Mouse (Mus musculus) bone marrow, adult 2 months (tissue): ENCODE measurements around the gene Cyp2f2.

Source experiments
- CTCF ChIP-seq: fragments of 200-500 bp; IDR thresholded peaks from 2 replicates; pipeline ENCODE4 v1.5.1; 2011; ENCODE audit warnings: low read length, control low read depth; ENCODE audit not compliant: control insufficient read depth, insufficient read depth
- POLR2A ChIP-seq: fragments of 200-500 bp; IDR thresholded peaks from 2 replicates; pipeline ENCODE4 v1.6.1; 2011; ENCODE audit warnings: low read depth, mild to moderate bottlenecking, control low read depth, low read length, borderline replicate concordance; ENCODE audit not compliant: control insufficient read depth

GRCm38 (mm10) chr7:27153205-27153764 lies 33.6 kb downstream of the Cyp2f2 start, which contains the start of gene Cyp2t4:
- no peak for TF ChIP-seq CTCF
- no peak for TF ChIP-seq POLR2A
